Mouse (Mus musculus) limb, embryonic 11.5 days (tissue): ENCODE data around the gene Pole4. TPM values are rescaled to one million over a fixed set of nuclear protein-coding genes. Genes with fewer than 3 reads are reported as not detected.
A peak's percentile ranks its signal among the peaks of the same experiment; 100 is the strongest.
"Not testable (repeated sequence)": the region's sequence is repeated elsewhere in the genome, so short reads cannot be mapped to it uniquely, and the experiment has no call there.

ENCODE experiments used
- ATAC-seq: fragments of 200-750 bp; cut with Nextera tagmentation; 2 replicates; pipeline ENCODE4 v1.8.0; 2017; ENCODE audit warnings: low read depth; ENCODE audit not compliant: insufficient number of reproducible peaks, low FRiP score, low TSS enrichment
- DNase-seq: peaks from one replicate; pipeline ENCODE4 v3.0.0-alpha.2; 2015; ENCODE audit warnings: low spot score
- H3K27ac ChIP-seq: fragments of 300-500 bp; sonication (generic); replicated peaks from 2 replicates; pipeline ENCODE4 v1.5.1; 2014; ENCODE audit warnings: low read depth, mild to moderate bottlenecking, low read length
- H3K27me3 ChIP-seq: fragments of 300-500 bp; sonication (generic); 2 replicates; pipeline ENCODE4 v1.6.1; 2014; ENCODE audit warnings: mild to moderate bottlenecking, low read length, mixed read lengths; ENCODE audit not compliant: control insufficient read depth, insufficient read depth
- H3K36me3 ChIP-seq: fragments of 300-500 bp; sonication (generic); 2 replicates; pipeline ENCODE4 v1.6.1; 2014; ENCODE audit warnings: mild to moderate bottlenecking, low read length, moderate library complexity, mixed read lengths; ENCODE audit not compliant: control insufficient read depth, insufficient read depth
- H3K4me1 ChIP-seq: fragments of 300-500 bp; sonication (generic); 2 replicates; pipeline ENCODE4 v1.6.1; 2014; ENCODE audit warnings: low read length, mixed read lengths; ENCODE audit not compliant: control insufficient read depth, insufficient read depth
- H3K4me2 ChIP-seq: fragments of 300-500 bp; sonication (generic); 2 replicates; pipeline ENCODE4 v1.6.1; 2014; ENCODE audit warnings: low read depth, mild to moderate bottlenecking, moderate library complexity; ENCODE audit not compliant: severe bottlenecking
- H3K4me3 ChIP-seq: fragments of 300-500 bp; sonication (generic); 2 replicates; pipeline ENCODE4 v1.5.1; 2014; ENCODE audit warnings: low read depth, low read length
- H3K9ac ChIP-seq: fragments of 300-500 bp; sonication (generic); 2 replicates; pipeline ENCODE4 v1.6.1; 2014; ENCODE audit warnings: mild to moderate bottlenecking, low read length
- H3K9me3 ChIP-seq: fragments of 300-500 bp; sonication (generic); 2 replicates; pipeline ENCODE4 v1.6.1; 2016; ENCODE audit warnings: low read length; ENCODE audit not compliant: control insufficient read depth
- WGBS: fragments of 180-500 bp; shearing (Covaris S2); extraction: QIAGEN DNeasy Blood & Tissue Kit; methylation state at CpG from one replicate; pipeline ENCODE4 v1.1.7; 2014; 5-methylcytosine and 5-hydroxymethylcytosine counted together
- polyA plus RNA-seq: library from polyadenylated mRNA; unstranded; fragments of >200 nt; fragmentation: Nextera tagmentation; extraction: Ambion mirVana; gene quantifications from 2 replicates; pipeline ENCODE4 v1.2.1, GENCODE M21; 2014

The Pole4 gene
- polyA plus RNA-seq, 1 experiment from 2014 or later: 105 TPM

- H3K27me3 ChIP-seq: no peaks in the 10 kb centered on the region
- H3K27ac ChIP-seq: no peak overlapping the region
- no peak for ATAC-seq
- no peaks in the 10 kb centered on the region for H3K36me3 ChIP-seq
- no peaks in the 10 kb centered on the region for H3K9me3 ChIP-seq
- no peaks in the 10 kb centered on the region for H3K4me1 ChIP-seq
- H3K9ac ChIP-seq: no peak overlapping the region
- no peak for DNase-seq
- no peak overlapping the region for H3K4me2 ChIP-seq
- no peak overlapping the region for H3K4me3 ChIP-seq
These were observed 21.0 kb downstream of the Pole4 start for GRCm38 (mm10) chr6:82684136-82684535.

GRCm38 (mm10) chr6:82679286-82679685, 25.9 kb downstream of the Pole4 start:
- not testable (repeated sequence) for H3K9ac ChIP-seq

GRCm38 (mm10) chr6:82677629-82678028, 27.5 kb downstream of the Pole4 start:
- not testable (repeated sequence) for H3K9me3 ChIP-seq, H3K4me1 ChIP-seq, H3K9ac ChIP-seq, H3K4me2 ChIP-seq, H3K27ac ChIP-seq, H3K27me3 ChIP-seq, DNase-seq, ATAC-seq, H3K4me3 ChIP-seq, H3K36me3 ChIP-seq
- WGBS: 74% methylated on average over 3 of the region's 3 CpGs

More at GRCm38 (mm10) chr6:82679286-82679685, 25.9 kb downstream of the Pole4 start:
- H3K4me2 ChIP-seq, H3K4me1 ChIP-seq, H3K27me3 ChIP-seq, H3K9me3 ChIP-seq, H3K27ac ChIP-seq, H3K4me3 ChIP-seq, H3K36me3 ChIP-seq, DNase-seq, ATAC-seq: not testable (repeated sequence)
- 84% methylated on average over 2 of the region's 2 CpGs for WGBS

GRCm38 (mm10) chr6:82666480-82666879, 38.7 kb downstream of the Pole4 start:
- no peak overlapping the region for H3K4me2 ChIP-seq
- no peaks in the 10 kb centered on the region for H3K36me3 ChIP-seq
- H3K9ac ChIP-seq: no peak overlapping the region

GRCm38 (mm10) chr6:82653169-82653525, 52.0 kb downstream of the Pole4 start:
- ATAC-seq (no peak), DNase-seq (no peak)
- Histone ChIP-seq H3K4me2 (peak overlapping the region; percentile 60), H3K9ac (peak overlapping the region; percentile 74), H3K36me3 (no peaks in the 10 kb centered on the region), H3K27me3 (no peaks in the 10 kb centered on the region), H3K27ac (peak overlapping the region; percentile 56; the same call in 1 of the 2 replicates), H3K4me1 (0 out of 2 replicates have a peak, but pooled peaks cover 2% of the 10 kb centered on the region), H3K9me3 (no peaks in the 10 kb centered on the region), H3K4me3 (peak overlapping the region; percentile 58)
- 39% methylated on average over 11 of the region's 11 CpGs for WGBS

More at GRCm38 (mm10) chr6:82666480-82666879, 38.7 kb downstream of the Pole4 start:
- Histone ChIP-seq H3K27me3 (no peaks in the 10 kb centered on the region), H3K27ac (no peak overlapping the region), H3K4me3 (no peak overlapping the region), H3K4me1 (no peaks in the 10 kb centered on the region), H3K9me3 (no peaks in the 10 kb centered on the region)
- no peak for ATAC-seq
- no peak for DNase-seq

- peak overlapping the region; percentile 60 for H3K4me2 ChIP-seq
- WGBS: under 1% methylated on average over 54 of the region's 67 CpGs
- H3K36me3 ChIP-seq: no peaks in the 10 kb centered on the region
- no peaks in the 10 kb centered on the region for H3K27me3 ChIP-seq
- peak overlapping the region; percentile 58 for H3K4me3 ChIP-seq
- H3K27ac ChIP-seq: peak overlapping the region; percentile 79
- H3K9ac ChIP-seq: peak overlapping the region; percentile 74
- DNase-seq (peak; percentile 96), ATAC-seq (peak; percentile 99)
- H3K4me1 ChIP-seq: 0 out of 2 replicates have a peak, but pooled peaks cover 2% of the 10 kb centered on the region
- H3K9me3 ChIP-seq: no peaks in the 10 kb centered on the region
These were observed 52.5 kb downstream of the Pole4 start for GRCm38 (mm10) chr6:82652521-82653168.

GRCm38 (mm10) chr6:82649096-82649495, 56.1 kb downstream of the Pole4 start:
- Histone ChIP-seq H3K4me3 (no peak overlapping the region), H3K27me3 (no peaks in the 10 kb centered on the region), H3K36me3 (peaks cover 3% of the 10 kb centered on the region), H3K27ac (no peak overlapping the region), H3K9ac (no peak overlapping the region), H3K4me2 (no peak overlapping the region), H3K4me1 (0 out of 2 replicates have a peak, but pooled peaks cover 2% of the 10 kb centered on the region), H3K9me3 (no peaks in the 10 kb centered on the region)
- 80% methylated on average over 2 of the region's 2 CpGs for WGBS
- ATAC-seq (no peak), DNase-seq (no peak)

GRCm38 (mm10) chr6:82647940-82648655, 57.1 kb downstream of the Pole4 start:
- Histone ChIP-seq H3K4me3 (no peak overlapping the region), H3K27me3 (no peaks in the 10 kb centered on the region), H3K4me1 (0 out of 2 replicates have a peak, but pooled peaks cover 2% of the 10 kb centered on the region), H3K4me2 (no peak overlapping the region), H3K27ac (no peak overlapping the region), H3K9ac (no peak overlapping the region), H3K36me3 (peaks cover 3% of the 10 kb centered on the region), H3K9me3 (no peaks in the 10 kb centered on the region)
- DNase-seq (no peak), ATAC-seq (no peak)
- WGBS: 100% methylated on average over 1 of the region's 1 CpGs
